Mouse (Mus musculus) lung, adult 2 months (tissue): ENCODE measurements around the gene Pigp.

ENCODE experiments used
- CTCF ChIP-seq: fragments of 200-500 bp; IDR thresholded peaks from 2 replicates; pipeline ENCODE4 v1.5.1; 2011; ENCODE audit warnings: mild to moderate bottlenecking, low read length, control low read depth; ENCODE audit not compliant: insufficient read depth
- POLR2A ChIP-seq: fragments of 200-500 bp; IDR thresholded peaks from 2 replicates; pipeline ENCODE4 v1.6.1; 2011; ENCODE audit warnings: low read depth, mild to moderate bottlenecking, control low read depth, low read length, borderline replicate concordance; ENCODE audit errors: extremely low read depth

DNA sequence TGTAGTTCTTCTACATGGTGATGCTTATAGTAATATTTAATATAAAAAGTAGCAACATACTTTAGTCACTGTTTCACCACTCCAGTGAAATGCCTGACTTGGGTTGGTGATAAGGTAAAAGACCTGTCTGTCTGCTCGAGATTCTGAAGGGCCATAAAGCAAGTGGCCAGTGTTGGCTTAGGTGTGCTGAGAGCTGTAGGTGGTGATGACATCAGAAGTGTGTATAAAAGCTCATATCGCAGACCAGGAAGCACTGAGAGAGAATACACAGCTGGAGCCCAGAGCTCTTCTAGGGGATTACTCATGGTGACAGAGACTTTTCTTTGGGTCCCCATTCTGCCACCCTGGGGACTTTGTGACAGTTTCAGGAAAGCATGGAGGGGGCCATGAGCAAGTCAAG is 40.6 kb upstream of the Pigp start:
- TF ChIP-seq POLR2A (no peak), CTCF (no peak)
